9 mouse cellular contexts compared by ENCODE assay signal in genomic region chr5:142024448-142024847, GRCm38 (mm10).
DNase-seq lines count a peak whose midpoint lies in the region; ATAC-seq lines count a peak whose summit lies in the region.
"Had no signal": no experiment of that assay in that cellular context is flagged by ENCODE, and none has a peak within 500 bp of the region (broad histone marks: within the 10 kb centered on the region; RNA-seq: fewer than 3 reads in every experiment).

No protein-coding gene starts in this region.

- ATAC-seq in kidney, embryonic 16.5 days (ENCODE audit: low FRiP score, low TSS enrichment) = no peak

- no peak overlapping the region for H3K4me2 ChIP-seq in kidney, embryonic 16.5 days (replicated peaks; ENCODE audit: low read depth, low read length)
- H3K4me2 ChIP-seq: lung, embryonic 15.5 days had no signal

- no peaks in the 10 kb centered on the region for H3K27me3 ChIP-seq in kidney, embryonic 16.5 days (ENCODE audit: insufficient read depth, low read length)
- H3K27me3 ChIP-seq: lung, embryonic 15.5 days had no signal

- no peak overlapping the region for H3K4me3 ChIP-seq in kidney, embryonic 16.5 days (ENCODE audit: low read length)
- H3K4me3 ChIP-seq: lung, embryonic 15.5 days had no signal

- H3K4me1 ChIP-seq in kidney, embryonic 16.5 days (ENCODE audit: insufficient read depth, low read length) = peaks cover 6% of the 10 kb centered on the region; the same call in 1 of the 2 replicates
- H3K4me1 ChIP-seq: lung, embryonic 15.5 days had no signal

- H3K9ac ChIP-seq in kidney, embryonic 16.5 days (replicated peaks; ENCODE audit: low read length) = no peak overlapping the region
- H3K9ac ChIP-seq: lung, embryonic 15.5 days had no signal

- H3K9me3 ChIP-seq in kidney, embryonic 16.5 days (ENCODE audit: low read length) = no peaks in the 10 kb centered on the region
- H3K9me3 ChIP-seq: lung, embryonic 15.5 days had no signal

- WGBS in kidney, embryonic 16.5 days = 48% methylated on average over 12 of the region's 12 CpGs

- DNase-seq in kidney, adult 8-10 months = peak; percentile 11 to 13
- DNase-seq in embryo, embryonic 11 days = peak; percentile 29
- DNase-seq in heart, postnatal 14 days = peak; percentile 15 to 25
- peak; percentile 28 for DNase-seq in retina, postnatal 1 day
- no peak for DNase-seq in gastrocnemius, postnatal 25 days
- no peak for DNase-seq in left cerebral cortex, postnatal 10 days (ENCODE audit: extremely low spot score in 1 of 2, low spot score in 2 of 2)
- DNase-seq: right cerebral cortex, adult 18-20 months had no signal

- intact Hi-C loops in heart, postnatal 14 days (cut with DNase I) = no loop called here
- intact Hi-C loops in left cerebral cortex, postnatal 10 days (cut with DNase I) = no loop called here

- H3K27ac ChIP-seq in kidney, embryonic 16.5 days (ENCODE audit: low read length) = no peak overlapping the region
- H3K27ac ChIP-seq: lung, embryonic 15.5 days had no signal

- H3K36me3 ChIP-seq in kidney, embryonic 16.5 days (ENCODE audit: insufficient read depth, low read length) = no peaks in the 10 kb centered on the region
- H3K36me3 ChIP-seq: lung, embryonic 15.5 days had no signal

Comparison
In these comparisons a context has a peak if more than half of its experiments do, and no peak if none do; other contexts are left out.
1. DNase-seq: peak in kidney, adult 8-10 months (2 of 2), embryo, embryonic 11 days (single experiment), heart, postnatal 14 days (2 of 2) and retina, postnatal 1 day (single experiment); none in gastrocnemius, postnatal 25 days (single experiment) and left cerebral cortex, postnatal 10 days (0 of 2).